ENCODE assay signal across 9 mouse cellular contexts in genomic region chr11:98022253-98022554, GRCm38 (mm10). TPM values are rescaled to one million over a fixed set of nuclear protein-coding genes. Genes with fewer than 3 reads are reported as not detected.
DNase-seq lines count a peak whose midpoint lies in the region; ATAC-seq and TF ChIP-seq lines count a peak whose summit lies in the region.
"Had no signal": no experiment of that assay in that cellular context is flagged by ENCODE, and none has a peak within 500 bp of the region (broad histone marks: within the 10 kb centered on the region; RNA-seq: fewer than 3 reads in every experiment).

No protein-coding gene starts in this region.

- peak overlapping the region; percentile 99 for H3K4me2 ChIP-seq in heart, embryonic 16.5 days (ENCODE audit: low read depth, low read length)

- no peak for TF ChIP-seq CTCF in MEL (IDR thresholded peaks at IDR 0.05 in 2 of 3, conservative IDR thresholded peaks at IDR 0.05 in 1 of 3; ENCODE audit: control insufficient read depth in 1 of 3, insufficient read depth in 1 of 3, low read depth in 2 of 3, low read length in 3 of 3, poor library complexity in 1 of 3, severe bottlenecking in 1 of 3)

- peak overlapping the region; percentile 78 for H3K4me3 ChIP-seq in heart, embryonic 16.5 days (ENCODE audit: low read length)
- peak overlapping the region; percentile 77 to 91 for H3K4me3 ChIP-seq in MEL (ENCODE audit: control insufficient read depth in 1 of 2, insufficient read depth in 1 of 2, low read depth in 2 of 2, low read length in 2 of 2)
- H3K4me3 ChIP-seq in hindbrain, embryonic 10.5 days: peak overlapping the region; percentile 80

- H3K9ac ChIP-seq in heart, embryonic 16.5 days (ENCODE audit: low read length): peak overlapping the region; percentile 88
- peak overlapping the region; percentile 68 for H3K9ac ChIP-seq in MEL (ENCODE audit: control insufficient read depth, low read depth, low read length, poor library complexity, severe bottlenecking)

- peak; percentile 0; the same call in 1 of the 2 replicates for ATAC-seq in heart, embryonic 16.5 days (replicated peaks; ENCODE audit: extremely low read depth, insufficient read depth, low FRiP score)
- ATAC-seq in megakaryocyte-erythroid progenitor cell, adult 5-6 weeks (replicated peaks; ENCODE audit: low FRiP score, low TSS enrichment, poor library complexity, severe bottlenecking): peak; percentile 18; the same call in 1 of the 2 replicates

- H3K79me2 ChIP-seq in MEL (ENCODE audit: control insufficient read depth, insufficient read depth, low read length, poor library complexity): peaks cover 12% of the 10 kb centered on the region

- no peaks in the 10 kb centered on the region for H3K9me3 ChIP-seq in heart, embryonic 16.5 days (replicated peaks; ENCODE audit: control insufficient read depth, low read length)
- H3K9me3 ChIP-seq in MEL (replicated peaks; ENCODE audit: insufficient read depth, low read length): no peaks in the 10 kb centered on the region
- no peaks in the 10 kb centered on the region for H3K9me3 ChIP-seq in hindbrain, embryonic 10.5 days

- no peak for TF ChIP-seq RAD21 in MEL (IDR thresholded peaks at IDR 0.05; ENCODE audit: low read depth, low read length)

- H3K4me1 ChIP-seq in heart, embryonic 16.5 days (ENCODE audit: control insufficient read depth, insufficient read depth, low read length): peaks cover 20% of the 10 kb centered on the region
- peaks cover 6 to 16% of the 10 kb centered on the region in 2 experiments; a peak in 3 of 4 replicates for H3K4me1 ChIP-seq in MEL (ENCODE audit: control insufficient read depth in 1 of 2, insufficient read depth in 2 of 2, low read length in 2 of 2)
- peaks cover 66% of the 10 kb centered on the region for H3K4me1 ChIP-seq in hindbrain, embryonic 10.5 days (replicated peaks)

- no peaks in the 10 kb centered on the region for H3K27me3 ChIP-seq in heart, embryonic 16.5 days (ENCODE audit: control insufficient read depth, insufficient read depth, low read length)
- H3K27me3 ChIP-seq in MEL (ENCODE audit: control insufficient read depth in 1 of 2, insufficient read depth in 2 of 2, low read length in 2 of 2): no peaks in the 10 kb centered on the region
- peaks cover 23% of the 10 kb centered on the region for H3K27me3 ChIP-seq in hindbrain, embryonic 10.5 days (ENCODE audit: insufficient read depth, poor library complexity, severe bottlenecking)
- H3K27me3 ChIP-seq: Patski had no signal

- H3K36me3 ChIP-seq in heart, embryonic 16.5 days (ENCODE audit: control insufficient read depth, insufficient read depth): no peaks in the 10 kb centered on the region
- peaks cover 0 to 8% of the 10 kb centered on the region in 2 experiments; a peak in 2 of 4 replicates for H3K36me3 ChIP-seq in MEL (ENCODE audit: control insufficient read depth in 1 of 2, insufficient read depth in 2 of 2, low read length in 2 of 2)
- peaks cover 12% of the 10 kb centered on the region for H3K36me3 ChIP-seq in hindbrain, embryonic 10.5 days

- under 1% methylated on average over 23 of the region's 23 CpGs for WGBS in heart, embryonic 16.5 days
- WGBS in hindbrain, embryonic 10.5 days: under 1% methylated on average over 23 of the region's 23 CpGs

- TF ChIP-seq POLR2A in MEL (IDR thresholded peaks at IDR 0.05; ENCODE audit: control insufficient read depth in 1 of 2, insufficient read depth in 1 of 2, low read depth in 1 of 2, low read length in 2 of 2, poor library complexity in 1 of 2): no peak

- DNase-seq in heart, postnatal 4 days: no peak
- DNase-seq in MEL (ENCODE audit: low read depth, low spot score): no peak
- DNase-seq in hindbrain, embryonic 10.5 days (ENCODE audit: low spot score): no peak
- DNase-seq in layer of hippocampus, adult 8-10 months (ENCODE audit: low spot score in 2 of 2): no peak
- no peak for DNase-seq in adrenal gland, postnatal 14 days
- no peak for DNase-seq in kidney, postnatal 4 days

- peak overlapping the region; percentile 76 for H3K27ac ChIP-seq in heart, embryonic 16.5 days (ENCODE audit: low read length)
- H3K27ac ChIP-seq in MEL (ENCODE audit: control insufficient read depth, low read depth, low read length): peak overlapping the region; percentile 8; the same call in 1 of the 2 replicates
- peak overlapping the region; percentile 94 for H3K27ac ChIP-seq in hindbrain, embryonic 10.5 days

- no peak for TF ChIP-seq EP300 in MEL (IDR thresholded peaks at IDR 0.05; ENCODE audit: low read depth in 1 of 2, low read length in 2 of 2)

TF ChIP-seq in MEL, 35 proteins besides CTCF, POLR2A, EP300 and RAD21:
- TF ChIP-seq NELFE (IDR thresholded peaks at IDR 0.05; ENCODE audit: low read depth, low read length) (0 out of 2 replicates have a peak, but pooled peaks have one; percentile 42), NRF1 (IDR thresholded peaks at IDR 0.05; ENCODE audit: insufficient read depth, low read depth, low read length, poor library complexity, severe bottlenecking) (no peak)

RNA-seq across cellular contexts. Expression of gene Cacnb1, which starts 0.6 kb away (rescaled TPM):
- polyA plus RNA-seq in heart, embryonic 16.5 days (2015; fragmentation: Nextera tagmentation; extraction: Ambion mirVana): 6.3 and 6.7 TPM in 2 replicates
- 1 to 10 TPM; 7.4 to 7.5 TPM for total RNA-seq in heart, postnatal 4 days (2021)
- total RNA-seq in MEL (2012; rRNA removed): 1.8 and 2.3 TPM in 2 replicates
- polyA plus RNA-seq in MEL (2012; ENCODE audit: insufficient read depth in 1 of 2, insufficient read length in 2 of 2, low read depth in 1 of 2, low replicate concordance in 2 of 2, missing spikeins in 1 of 2): 1 to 10 TPM in 1 of 2 experiments, not detected in 1; 4.4 TPM
- polyA plus RNA-seq in hindbrain, embryonic 10.5 days (2016; fragmentation: Nextera tagmentation; extraction: Ambion mirVana): 7.6 and 22.9 TPM in 2 replicates
- 0.40 and 0.98 TPM in 2 replicates for total RNA-seq in megakaryocyte-erythroid progenitor cell, adult 5-6 weeks (2014; fragmentation: Nextera tagmentation)
- 0.38 TPM in 1 of 2 replicates, not detected in the other for total RNA-seq in megakaryocyte-erythroid progenitor cell, adult 5-6 weeks (2017)
- 100 to 1,000 TPM; 123 to 145 (median 134) TPM for total RNA-seq in layer of hippocampus, adult 8-10 months (2022)
- 7.8 and 10.4 TPM in 2 replicates for total RNA-seq in adrenal gland, postnatal 14 days (2021)

RNA-seq across cellular contexts. Expression of gene Rpl19, which starts 4.3 kb away (rescaled TPM):
- polyA plus RNA-seq in heart, embryonic 16.5 days (2015; fragmentation: Nextera tagmentation; extraction: Ambion mirVana): 596 and 670 TPM in 2 replicates
- total RNA-seq in heart, postnatal 4 days (2021): 100 to 1,000 TPM; 795 to 849 TPM
- 4,634 and 4,715 TPM in 2 replicates for total RNA-seq in MEL (2012; rRNA removed)
- 1,000 to 10,000 TPM in 1 of 2 experiments, 100 to 1,000 TPM in 1; 210 to 2,650 TPM for polyA plus RNA-seq in MEL (2012; ENCODE audit: insufficient read depth in 1 of 2, insufficient read length in 2 of 2, low read depth in 1 of 2, low replicate concordance in 2 of 2, missing spikeins in 1 of 2)
- 1,011 and 1,145 TPM in 2 replicates for polyA plus RNA-seq in hindbrain, embryonic 10.5 days (2016; fragmentation: Nextera tagmentation; extraction: Ambion mirVana)
- total RNA-seq in megakaryocyte-erythroid progenitor cell, adult 5-6 weeks (2014; fragmentation: Nextera tagmentation): 4,206 and 4,300 TPM in 2 replicates
- 1,746 and 2,000 TPM in 2 replicates for total RNA-seq in megakaryocyte-erythroid progenitor cell, adult 5-6 weeks (2017)
- 100 to 1,000 TPM; 520 to 711 (median 600) TPM for total RNA-seq in layer of hippocampus, adult 8-10 months (2022)
- 1,235 and 1,395 TPM in 2 replicates for total RNA-seq in adrenal gland, postnatal 14 days (2021)

RNA-seq across cellular contexts. Expression of gene Arl5c, which starts 26.2 kb away (rescaled TPM):
- 7.7 and 13.2 TPM in 2 replicates for polyA plus RNA-seq in heart, embryonic 16.5 days (2015; fragmentation: Nextera tagmentation; extraction: Ambion mirVana)
- total RNA-seq in heart, postnatal 4 days (2021): 1 to 10 TPM; 1.6 TPM
- total RNA-seq in MEL (2012; rRNA removed): 1.2 and 1.3 TPM in 2 replicates
- 10 to 100 TPM in 1 of 2 experiments, not detected in 1; 10.4 TPM for polyA plus RNA-seq in MEL (2012; ENCODE audit: insufficient read depth in 1 of 2, insufficient read length in 2 of 2, low read depth in 1 of 2, low replicate concordance in 2 of 2, missing spikeins in 1 of 2)
- polyA plus RNA-seq in hindbrain, embryonic 10.5 days (2016; fragmentation: Nextera tagmentation; extraction: Ambion mirVana): 13.3 and 16.2 TPM in 2 replicates
- 2.4 and 9.8 TPM in 2 replicates for total RNA-seq in megakaryocyte-erythroid progenitor cell, adult 5-6 weeks (2014; fragmentation: Nextera tagmentation)
- 0.50 and 2.7 TPM in 2 replicates for total RNA-seq in megakaryocyte-erythroid progenitor cell, adult 5-6 weeks (2017)
- 1 to 10 TPM in 3 of 4 experiments, under 1 TPM in 1; 0.59 to 1.5 (median 1.3) TPM for total RNA-seq in layer of hippocampus, adult 8-10 months (2022)
- total RNA-seq in adrenal gland, postnatal 14 days (2021): 1.1 and 4.4 TPM in 2 replicates

RNA-seq across cellular contexts. Expression of gene Stac2, which starts 31.1 kb away (rescaled TPM):
- 0.62 and 0.75 TPM in 2 replicates for polyA plus RNA-seq in heart, embryonic 16.5 days (2015; fragmentation: Nextera tagmentation; extraction: Ambion mirVana)
- total RNA-seq in heart, postnatal 4 days (2021): under 1 TPM; 0.64 to 0.81 TPM
- total RNA-seq in MEL (2012; rRNA removed): not detected in 2 replicates
- polyA plus RNA-seq in MEL (2012; ENCODE audit: insufficient read depth in 1 of 2, insufficient read length in 2 of 2, low read depth in 1 of 2, low replicate concordance in 2 of 2, missing spikeins in 1 of 2): under 1 TPM in 1 of 2 experiments, not detected in 1; 0.04 TPM
- polyA plus RNA-seq in hindbrain, embryonic 10.5 days (2016; fragmentation: Nextera tagmentation; extraction: Ambion mirVana): 1.1 and 1.5 TPM in 2 replicates
- total RNA-seq in megakaryocyte-erythroid progenitor cell, adult 5-6 weeks (2014; fragmentation: Nextera tagmentation): not detected in 2 replicates
- not detected in 2 replicates for total RNA-seq in megakaryocyte-erythroid progenitor cell, adult 5-6 weeks (2017)
- 10 to 100 TPM; 47.7 to 56.4 (median 52.4) TPM for total RNA-seq in layer of hippocampus, adult 8-10 months (2022)
- 3.1 and 3.7 TPM in 2 replicates for total RNA-seq in adrenal gland, postnatal 14 days (2021)

RNA-seq across cellular contexts. Expression of gene Plxdc1, which starts 36.0 kb away (rescaled TPM):
- polyA plus RNA-seq in heart, embryonic 16.5 days (2015; fragmentation: Nextera tagmentation; extraction: Ambion mirVana): 1.8 and 2.6 TPM in 2 replicates
- total RNA-seq in heart, postnatal 4 days (2021): 1 to 10 TPM; 3.4 to 4.2 TPM
- 13.1 and 15.1 TPM in 2 replicates for total RNA-seq in MEL (2012; rRNA removed)
- polyA plus RNA-seq in MEL (2012; ENCODE audit: insufficient read depth in 1 of 2, insufficient read length in 2 of 2, low read depth in 1 of 2, low replicate concordance in 2 of 2, missing spikeins in 1 of 2): 10 to 100 TPM in 1 of 2 experiments, not detected in 1; 24.5 TPM
- 0.11 and 0.24 TPM in 2 replicates for polyA plus RNA-seq in hindbrain, embryonic 10.5 days (2016; fragmentation: Nextera tagmentation; extraction: Ambion mirVana)
- 10.2 and 11.8 TPM in 2 replicates for total RNA-seq in megakaryocyte-erythroid progenitor cell, adult 5-6 weeks (2014; fragmentation: Nextera tagmentation)
- 3.4 and 4.1 TPM in 2 replicates for total RNA-seq in megakaryocyte-erythroid progenitor cell, adult 5-6 weeks (2017)
- 10 to 100 TPM; 18.0 to 21.1 (median 19.8) TPM for total RNA-seq in layer of hippocampus, adult 8-10 months (2022)
- 4.3 and 4.8 TPM in 2 replicates for total RNA-seq in adrenal gland, postnatal 14 days (2021)

Comparison
In these comparisons a context has a peak if more than half of its experiments do, and no peak if none do; other contexts are left out.
1. H3K27ac ChIP-seq: peak in every context shown above with its lines; median percentile 94 in hindbrain, embryonic 10.5 days; 76 in heart, embryonic 16.5 days; 8 in MEL.
2. RNA of gene Cacnb1, which starts 0.6 kb away (total RNA-seq): 123 to 145 TPM in layer of hippocampus, adult 8-10 months; 7.8 to 10.4 TPM in adrenal gland, postnatal 14 days, 7.4 to 7.5 TPM in heart, postnatal 4 days, 1.8 to 2.3 TPM in MEL and 0.38 to 0.98 TPM in megakaryocyte-erythroid progenitor cell, adult 5-6 weeks; every median in the first group is over 10 times any median in the second.
3. Peak in every context shown above with its lines, with median percentiles within 50 percentile points of each other: H3K4me3 ChIP-seq.